Mouse (Mus musculus): ENCODE measurements around the gene Ptpn5. TPM values are rescaled to one million over a fixed set of nuclear protein-coding genes. Genes with fewer than 3 reads are reported as not detected.

Ptpn5 gene
- total RNA-seq, 2 experiments from 2014 or later, result 86.8 to 100 TPM

Small RNAs within 50 kb of the gene (microRNA-seq; reads per million reads assigned to microRNA genes)
- gene Mir7056, result 3.0 to 3.3 reads per million in 2 experiments

Other genes starting within 250 kb of the Ptpn5 start
- 10 to 100 TPM; 69.3 to 80.6 TPM for gene Tsg101, start 213.7 kb downstream of the Ptpn5 start, total RNA-seq (2021)
- gene Uevld, start 175.2 kb downstream of the Ptpn5 start, total RNA-seq (2021), result 10 to 100 TPM; 14.1 to 14.7 TPM
- gene Gm9999, start 150.1 kb downstream of the Ptpn5 start, total RNA-seq (2021), result not detected
- gene Spty2d1, start 125.3 kb downstream of the Ptpn5 start, total RNA-seq (2021), result 10 to 100 TPM; 14.2 to 15.5 TPM
- 10 to 100 TPM; 14.1 to 15.2 TPM for gene Tmem86a, start 83.1 kb downstream of the Ptpn5 start, total RNA-seq (2021)
- not detected for gene Mrgpra6, start 71.2 kb upstream of the Ptpn5 start, total RNA-seq (2021)
- gene Mrgpra9, start 119.2 kb upstream of the Ptpn5 start, total RNA-seq (2021), result not detected
- gene Mrgpra1, start 220.6 kb upstream of the Ptpn5 start, total RNA-seq (2021), result not detected